Mouse (Mus musculus) megakaryocyte, embryonic 14.5 days (primary cell): ENCODE measurements around the gene Lamp1.

ENCODE experiments used
- FLI1 ChIP-seq: IDR thresholded peaks from 2 replicates; pipeline ENCODE4 v1.6.1; 2012; ENCODE audit warnings: low read length, inconsistent platforms, mixed read lengths
- GATA1 ChIP-seq: IDR thresholded peaks from 3 replicates; pipeline ENCODE4 v1.6.1; 2012; ENCODE audit warnings: mixed read lengths, low read length, inconsistent platforms, borderline replicate concordance

- TF ChIP-seq GATA1 (no peak), FLI1 (no peak)
Observed at GRCm38 (mm10) chr8:13217986-13218385, 59.0 kb downstream of the Lamp1 start.
